Mouse (Mus musculus) heart, postnatal 0 days (tissue): Measurements from ENCODE around the gene Zfp768.

Source experiments
- CTCF ChIP-seq: IDR thresholded peaks from 2 replicates; pipeline ENCODE4 v1.5.1; 2016; ENCODE audit warnings: antibody characterized with exemption, control low read depth, low read depth
- EP300 ChIP-seq: IDR thresholded peaks from 2 replicates; pipeline ENCODE4 v1.6.1; 2016; ENCODE audit warnings: antibody characterized with exemption, low read depth

GRCm38 (mm10) chr7:127392251-127392824, 46.9 kb upstream of the Zfp768 start:
- no peak for TF ChIP-seq CTCF
- no peak for TF ChIP-seq EP300
